Mouse (Mus musculus): ENCODE measurements around the gene Tctex1d4.
A peak's percentile ranks its signal among the peaks of the same experiment; 100 is the strongest.

Tctex1d4 gene

DNA sequence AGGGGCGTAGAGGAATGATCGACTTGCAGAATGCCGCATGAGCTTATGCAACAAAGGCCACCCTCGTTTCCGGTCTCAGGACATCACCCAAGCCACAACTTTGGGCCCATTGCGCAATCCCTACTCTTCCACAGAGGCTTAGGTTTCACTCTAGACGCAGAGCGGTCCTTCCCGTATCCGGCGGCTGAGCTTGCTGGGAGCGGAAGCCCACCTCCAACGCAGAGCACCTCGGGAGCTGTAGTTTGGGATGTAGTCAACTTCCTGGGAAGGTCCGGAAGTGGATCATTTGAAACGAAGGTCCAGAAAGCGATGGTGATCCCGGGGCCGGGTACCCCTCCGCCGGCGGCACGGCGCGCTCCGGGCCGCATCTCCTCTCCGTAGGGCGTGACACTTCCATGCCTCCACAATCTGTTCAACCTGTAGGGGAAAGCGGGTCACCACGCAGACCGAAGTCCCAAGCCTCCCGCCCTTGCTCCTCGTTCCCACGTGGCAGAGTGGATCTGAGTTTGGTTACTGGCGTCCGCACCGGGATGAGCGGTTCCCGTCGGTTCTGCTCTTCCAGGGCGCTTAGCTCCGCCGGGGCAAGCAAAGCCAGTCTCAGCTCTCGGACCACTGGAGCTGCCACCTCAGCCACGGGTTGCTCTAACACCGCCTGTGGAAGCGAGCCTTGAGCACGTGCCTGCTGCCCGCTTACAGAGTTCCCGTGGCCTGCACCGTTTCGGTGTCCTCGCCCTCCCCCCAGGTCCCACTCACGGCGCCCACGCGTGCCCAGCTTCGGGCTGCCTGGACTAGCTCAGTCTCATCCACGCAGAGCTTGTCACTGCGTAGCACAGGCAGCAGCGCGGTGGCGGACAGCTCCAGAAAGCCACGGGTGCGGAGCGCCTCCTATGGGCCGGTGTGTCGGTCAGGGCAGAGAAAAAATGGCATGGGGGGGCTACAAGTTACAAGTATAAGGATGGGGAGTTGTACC is 5.9 kb upstream of the Tctex1d4 start:
- peak; percentile 97 for DNase-seq

DNA sequence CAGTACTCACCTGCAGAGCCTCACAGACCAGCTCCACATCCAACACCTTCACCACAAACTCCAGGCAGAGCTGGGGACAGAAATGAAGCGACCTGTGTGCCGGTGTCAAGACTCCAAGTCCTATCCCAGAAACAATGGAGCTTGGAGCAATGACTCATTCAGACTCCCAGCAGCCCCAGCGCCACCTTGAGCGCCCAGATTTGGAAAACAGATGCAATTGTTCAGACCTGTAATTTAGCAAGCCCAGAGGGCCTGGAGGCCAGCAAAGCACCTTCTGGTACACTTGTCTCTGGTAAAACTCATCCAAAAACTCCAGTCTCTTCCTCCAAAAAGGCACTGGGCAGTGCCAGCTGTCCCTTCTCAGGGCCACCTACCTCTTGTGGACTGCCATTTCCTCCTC is 4.4 kb upstream of the Tctex1d4 start:
- no peak for DNase-seq

DNA sequence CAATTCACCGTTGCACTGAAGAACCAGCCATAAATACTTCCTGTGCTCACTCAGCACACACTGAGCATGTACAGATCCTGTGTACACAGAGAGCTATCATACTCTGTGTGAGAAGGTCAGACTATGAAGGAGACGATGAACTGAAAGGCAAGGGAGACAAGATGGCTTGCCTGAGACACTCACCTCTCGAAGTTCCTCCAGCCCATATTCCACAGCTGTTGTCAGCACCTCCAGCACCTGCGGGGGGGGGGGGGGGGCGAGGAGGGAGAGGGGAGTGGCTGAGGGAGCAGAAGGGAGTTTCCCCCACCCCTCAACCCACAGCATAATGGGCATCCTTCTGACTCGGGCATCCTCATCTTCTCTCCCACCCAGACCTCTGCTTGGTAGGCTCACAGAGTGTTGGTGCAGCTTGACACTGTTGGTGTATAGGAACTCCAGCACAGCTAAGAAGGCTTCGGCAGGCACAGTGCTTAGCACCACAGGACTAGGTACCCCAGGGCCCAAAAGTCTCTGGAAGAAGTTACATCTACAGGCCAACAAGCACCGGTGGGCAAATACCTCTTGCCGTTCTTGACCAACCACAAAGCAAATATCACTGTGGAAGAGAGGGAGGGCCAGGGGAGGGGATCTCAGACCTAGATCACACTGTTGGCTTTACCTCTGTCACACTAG is 2.9 kb upstream of the Tctex1d4 start:
- no peak for DNase-seq

DNA sequence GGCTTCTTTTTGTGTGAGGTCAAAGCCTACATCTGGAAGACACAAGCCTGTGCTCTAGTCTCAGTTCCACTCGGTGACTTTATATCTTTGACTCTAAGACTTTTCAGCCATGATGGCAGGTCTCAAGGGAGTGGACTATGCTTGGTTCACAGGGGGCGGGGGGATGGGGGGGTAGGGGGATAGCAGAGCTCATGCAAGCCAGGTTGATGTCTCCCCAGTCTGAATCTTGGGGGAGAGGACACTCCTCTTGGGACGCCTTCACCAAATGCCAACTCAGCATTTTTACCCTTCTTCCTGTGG is 2.4 kb upstream of the Tctex1d4 start:
- no peak for DNase-seq

GRCm38 (mm10) chr4:117124518-117125347 is 1.9 kb upstream of the Tctex1d4 start:
- DNase-seq = peak; percentile 45

- peak; percentile 82 for DNase-seq
Observed at GRCm38 (mm10) chr4:117125348-117125909, 1.2 kb upstream of the Tctex1d4 start, which contains the start of gene Btbd19. Btbd19 (minus strand) TSS chr4:117125725.

- peak; percentile 88 for DNase-seq
Observed at GRCm38 (mm10) chr4:117125910-117126674, 502 bp upstream of the Tctex1d4 start.

DNA sequence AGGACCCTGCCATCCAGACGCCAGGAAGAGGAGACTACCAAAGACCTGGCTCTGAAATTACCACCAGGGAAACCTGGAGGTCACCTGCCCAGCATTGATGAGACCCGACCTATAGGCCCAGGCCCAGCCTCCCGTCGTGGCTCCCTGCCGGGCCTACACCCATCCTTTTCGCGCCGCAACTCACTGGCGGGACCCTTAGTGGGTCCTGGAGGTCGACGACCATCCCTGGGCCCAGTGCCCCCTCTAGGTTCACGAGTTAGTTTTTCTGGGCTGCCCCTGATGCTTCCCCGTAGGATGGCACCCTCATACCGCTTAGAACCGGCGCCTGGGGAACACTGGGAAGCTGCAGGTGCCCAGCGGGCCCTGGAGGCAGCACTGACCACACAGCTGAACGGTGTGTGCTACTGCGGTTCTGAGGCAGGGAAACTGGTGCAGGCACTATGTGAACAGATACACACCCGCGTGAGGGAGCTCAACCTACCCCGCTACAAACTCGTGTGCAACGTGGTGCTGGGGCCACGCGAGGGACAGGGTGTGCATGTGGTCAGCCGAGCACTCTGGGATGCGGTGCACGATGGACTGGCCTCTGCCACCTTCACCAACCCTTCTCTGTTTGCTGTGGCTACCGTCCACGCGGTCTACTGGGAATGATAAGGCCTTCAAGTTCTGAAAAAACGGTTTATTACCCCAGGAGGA is 1.5 kb downstream of the Tctex1d4 start:
- no peak for DNase-seq

DNA sequence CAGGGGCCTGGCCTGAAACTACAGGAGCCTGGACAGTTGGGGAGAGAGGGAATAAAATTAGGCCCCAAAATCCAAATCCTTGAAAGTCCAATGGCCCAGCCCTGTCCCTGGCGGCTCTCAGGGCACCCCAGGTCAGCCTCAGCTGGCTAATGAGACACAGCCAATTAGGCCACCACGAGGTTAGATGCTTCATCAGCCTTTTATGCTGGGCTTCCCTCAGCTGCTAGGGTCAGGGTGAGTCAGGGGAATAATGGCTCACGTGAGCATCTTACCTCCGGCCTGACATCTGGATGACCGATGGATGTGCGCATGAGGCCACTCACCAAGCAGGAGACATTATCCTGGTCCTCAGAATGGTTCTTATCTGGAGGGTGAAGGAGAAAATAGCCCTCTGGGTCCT is 4.2 kb downstream of the Tctex1d4 start:
- DNase-seq = no peak

GRCm38 (mm10) chr4:117131198-117131597 is 4.6 kb downstream of the Tctex1d4 start:
- no peak for DNase-seq

DNA sequence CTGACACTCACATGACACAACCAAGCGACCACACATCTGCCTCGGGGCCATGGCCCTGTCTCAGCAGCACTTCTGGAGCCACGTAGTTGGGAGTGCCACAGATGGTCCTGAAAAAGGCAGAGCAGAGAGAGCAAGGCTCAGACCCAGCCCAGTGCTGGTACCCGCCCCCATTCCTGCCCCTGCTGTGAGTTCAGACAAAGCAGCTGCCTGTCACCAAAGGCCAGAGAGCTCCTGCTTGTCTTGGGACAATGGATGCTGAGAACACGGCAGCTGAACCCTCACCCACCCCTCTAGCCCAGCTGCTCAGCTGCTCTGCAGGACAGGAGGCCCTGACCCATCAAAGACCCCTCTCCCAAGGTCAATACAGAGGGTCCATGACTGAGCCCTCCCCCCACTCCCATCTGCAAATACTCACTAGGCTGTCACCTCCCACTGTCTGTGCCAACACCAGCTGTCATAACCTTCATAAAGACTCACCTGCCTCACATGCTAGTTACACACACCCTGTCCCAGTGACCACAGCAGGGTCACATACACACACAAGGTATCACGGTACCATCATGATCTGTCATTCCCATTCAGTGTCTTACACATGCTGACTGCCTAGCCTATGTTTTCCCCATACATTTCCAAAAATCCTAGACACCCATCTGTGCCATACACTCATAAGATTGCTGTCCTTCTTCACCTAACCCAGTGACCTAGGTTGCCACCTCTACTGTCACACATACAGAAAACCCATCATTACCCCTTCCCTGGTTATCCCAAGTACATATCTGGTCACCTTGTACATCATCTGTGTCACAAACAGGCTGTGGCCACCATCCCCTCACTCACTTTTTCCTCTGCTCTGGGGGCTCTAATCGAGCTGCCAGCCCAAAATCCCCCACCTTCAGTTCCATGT is 5.5 kb downstream of the Tctex1d4 start:
- no peak for DNase-seq

GRCm38 (mm10) chr4:117132794-117133143 is 6.2 kb downstream of the Tctex1d4 start:
- no peak for DNase-seq

- no peak for DNase-seq
Observed at GRCm38 (mm10) chr4:117133366-117133796, 6.8 kb downstream of the Tctex1d4 start.

DNA sequence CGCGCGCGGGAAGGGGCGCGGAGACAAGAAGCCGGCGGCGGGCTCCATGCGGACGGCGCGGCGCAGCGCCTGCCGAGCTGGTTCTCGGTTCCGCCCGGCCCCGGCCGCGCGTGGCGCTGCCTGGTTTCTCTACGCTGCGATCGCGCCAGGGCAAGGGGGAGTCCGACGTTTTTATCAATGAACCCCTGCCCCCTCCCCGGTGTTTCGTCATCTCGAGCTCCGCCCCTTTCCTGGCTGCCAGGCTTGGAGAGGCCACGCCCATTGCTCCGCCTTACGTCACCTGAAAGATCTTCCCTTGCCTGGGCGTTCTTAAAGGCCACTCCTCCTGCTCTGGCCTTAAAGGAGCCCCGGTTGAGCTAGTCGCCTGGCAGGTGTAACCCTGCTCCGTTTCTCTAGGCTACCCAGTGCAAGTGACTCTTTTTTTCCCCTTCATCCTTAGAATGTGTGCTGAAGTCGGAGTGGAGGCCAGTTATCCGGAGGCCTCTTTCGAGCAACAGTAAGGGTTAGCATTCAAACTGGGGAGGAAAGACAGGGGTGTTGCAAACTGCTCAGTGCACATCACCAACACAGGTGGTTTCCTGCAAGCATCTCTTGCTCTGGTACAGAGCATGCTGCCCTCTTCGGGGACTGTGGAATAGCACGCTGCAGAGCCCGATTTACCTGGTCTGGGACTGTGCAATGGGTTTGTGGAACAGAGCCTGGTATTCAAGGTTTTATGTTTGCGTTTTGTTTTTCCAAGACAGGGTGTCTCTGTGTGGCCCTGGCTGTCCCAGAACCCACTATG is 7.4 kb downstream of the Tctex1d4 start, which contains the start of gene Plk3:
TSS of gene Plk3 (minus strand) at position 147 of the 784 bp plus-strand sequence.
- DNase-seq = peak; percentile 98

GRCm38 (mm10) chr4:117134601-117134995 is 8.0 kb downstream of the Tctex1d4 start:
- DNase-seq = no peak

DNA sequence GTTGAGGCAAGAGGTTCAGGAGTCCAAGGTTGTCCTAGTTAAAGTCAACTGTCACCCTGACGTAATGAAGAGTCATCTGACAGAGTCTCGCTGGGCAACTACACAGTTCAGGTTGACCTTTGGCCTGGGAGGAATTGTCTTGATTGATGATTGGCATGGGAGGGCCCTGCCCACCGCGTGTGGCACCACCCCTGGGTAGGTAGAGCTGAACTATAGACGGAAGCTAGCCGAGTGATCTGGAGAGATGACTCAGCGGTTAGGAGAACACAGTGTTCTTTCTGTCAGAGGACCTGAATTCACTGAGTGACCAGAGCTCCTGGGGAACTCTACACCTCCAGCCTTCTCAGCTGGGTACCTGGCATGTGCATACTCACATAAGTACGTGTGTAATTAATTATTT is 9.4 kb downstream of the Tctex1d4 start:
- DNase-seq = peak; percentile 92

DNA sequence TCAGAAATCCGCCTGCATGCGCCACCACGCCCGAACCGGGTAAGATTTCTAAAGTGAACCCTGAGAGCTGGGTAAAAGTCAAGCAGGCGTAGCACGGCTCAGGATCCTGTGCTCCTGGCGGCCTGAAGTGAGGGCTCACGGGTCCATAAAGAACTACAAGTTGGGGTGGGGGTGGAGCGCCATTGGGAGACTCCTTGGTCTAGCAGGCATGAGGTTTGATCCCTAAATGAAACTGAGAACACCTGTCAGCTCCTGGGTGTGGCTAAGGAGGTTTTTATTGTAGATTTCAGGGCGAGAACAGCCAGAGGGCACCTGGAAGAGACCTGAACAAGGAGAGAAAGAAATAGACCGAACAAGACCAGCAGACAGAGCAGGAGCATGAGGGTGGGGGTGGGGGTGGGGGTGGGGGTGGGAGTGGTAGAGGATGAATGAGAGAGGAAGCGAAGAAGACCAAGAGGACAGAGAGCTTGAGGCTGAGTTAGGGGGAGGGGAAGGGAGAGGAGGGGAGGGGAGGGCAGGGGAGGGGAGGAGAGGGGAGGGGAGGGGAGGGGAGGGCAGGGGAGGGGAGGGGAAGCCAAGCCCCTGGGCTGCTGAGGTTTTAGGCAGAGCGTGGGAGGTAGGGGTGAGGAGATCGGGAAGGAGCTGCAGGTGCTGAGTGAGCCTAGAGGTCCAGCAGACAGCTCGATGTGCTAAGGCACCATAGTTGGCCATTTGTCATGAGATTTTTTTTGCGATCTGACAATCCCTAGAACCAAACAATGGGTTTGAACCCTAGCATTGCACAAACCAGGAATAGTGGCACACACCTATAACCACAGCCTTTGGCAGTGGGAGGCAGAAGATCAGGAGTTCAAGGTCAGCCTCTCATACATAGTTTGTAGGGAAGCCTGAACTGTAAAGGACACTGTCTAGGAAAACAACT is 12.0 kb downstream of the Tctex1d4 start:
- no peak for DNase-seq

DNA sequence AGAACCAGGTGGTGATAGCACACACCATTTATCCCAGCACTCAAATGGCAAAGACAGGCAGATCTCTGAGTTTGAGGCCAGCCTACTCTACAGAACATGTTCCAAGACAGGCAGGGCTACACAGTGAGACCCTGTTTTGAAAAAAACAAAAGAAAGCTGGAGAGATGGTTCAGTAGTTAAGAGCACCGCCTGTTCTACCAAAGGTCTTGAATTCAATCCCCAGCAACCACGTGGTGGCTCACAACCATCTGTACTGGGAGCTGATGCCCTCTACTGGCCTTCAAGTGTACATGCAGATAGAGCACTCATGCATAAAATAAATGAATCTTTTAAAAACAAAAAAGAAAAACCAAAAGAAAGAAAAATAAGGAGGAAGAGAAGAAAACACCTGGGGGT is 12.6 kb downstream of the Tctex1d4 start:
- DNase-seq = peak; percentile 65

All from kidney, postnatal 14 days (tissue).